Mouse (Mus musculus): ENCODE results near the gene Msi2. TPM values are rescaled to one million over a fixed set of nuclear protein-coding genes. Genes with fewer than 3 reads are reported as not detected.

Gene Msi2
- polyA plus RNA-seq, 1 experiment from 2014 or later: 21.3 TPM

- Histone ChIP-seq H3K9me3 (no peaks in the 10 kb centered on the region), H3K4me2 (replicated peaks) (no peak overlapping the region), H3K4me3 (no peak overlapping the region), H3K27me3 (0 out of 2 replicates have a peak, but pooled peaks cover 1% of the 10 kb centered on the region), H3K4me1 (peaks cover 88% of the 10 kb centered on the region), H3K36me3 (no peaks in the 10 kb centered on the region; the same call in 1 of the 2 replicates), H3K9ac (no peak overlapping the region), H3K27ac (no peak overlapping the region)
- ATAC-seq (ENCODE audit: low FRiP score, low read depth): no peak
- WGBS: 53% methylated on average over 7 of the region's 7 CpGs
These were observed 136.9 kb downstream of the Msi2 start for GRCm38 (mm10) chr11:88581375-88581774.

- Histone ChIP-seq H3K27ac (no peak overlapping the region), H3K4me1 (peaks cover 88% of the 10 kb centered on the region), H3K4me2 (replicated peaks) (no peak overlapping the region), H3K36me3 (no peaks in the 10 kb centered on the region; the same call in 1 of the 2 replicates), H3K4me3 (no peak overlapping the region), H3K9me3 (no peaks in the 10 kb centered on the region), H3K9ac (no peak overlapping the region), H3K27me3 (peaks cover 8% of the 10 kb centered on the region)
- WGBS: 65% methylated on average over 2 of the region's 2 CpGs
- ATAC-seq (ENCODE audit: low FRiP score, low read depth): no peak
These were observed 139.6 kb downstream of the Msi2 start for GRCm38 (mm10) chr11:88578700-88579099.

GRCm38 (mm10) chr11:88577076-88577475, 141.2 kb downstream of the Msi2 start:
- Histone ChIP-seq H3K27ac (no peak overlapping the region), H3K4me2 (replicated peaks) (no peak overlapping the region), H3K27me3 (peaks cover 14% of the 10 kb centered on the region), H3K4me1 (peaks cover 87% of the 10 kb centered on the region), H3K9me3 (no peaks in the 10 kb centered on the region), H3K4me3 (no peak overlapping the region), H3K36me3 (no peaks in the 10 kb centered on the region; the same call in 1 of the 2 replicates), H3K9ac (no peak overlapping the region)
- no peak for ATAC-seq (ENCODE audit: low FRiP score, low read depth)
- whole genome bisulfite sequencing: 69% methylated on average over 7 of the region's 7 CpGs

GRCm38 (mm10) chr11:88576233-88576998, 141.9 kb downstream of the Msi2 start:
- Histone ChIP-seq H3K4me3 (no peak overlapping the region), H3K4me1 (peaks cover 83% of the 10 kb centered on the region), H3K36me3 (no peaks in the 10 kb centered on the region; the same call in 1 of the 2 replicates), H3K27me3 (peaks cover 14% of the 10 kb centered on the region), H3K4me2 (replicated peaks) (no peak overlapping the region), H3K27ac (peak overlapping the region; percentile 10; the same call in 1 of the 2 replicates), H3K9me3 (no peaks in the 10 kb centered on the region), H3K9ac (no peak overlapping the region)
- 67% methylated on average over 7 of the region's 7 CpGs for WGBS
- no peak for ATAC-seq (ENCODE audit: low FRiP score, low read depth)

- H3K4me2 ChIP-seq (replicated peaks): no peak overlapping the region
- no peak overlapping the region for H3K4me3 ChIP-seq
- no peaks in the 10 kb centered on the region for H3K9me3 ChIP-seq
- no peak overlapping the region for H3K9ac ChIP-seq
- ATAC-seq (ENCODE audit: low FRiP score, low read depth): no peak
- no peaks in the 10 kb centered on the region; the same call in 1 of the 2 replicates for H3K36me3 ChIP-seq
- 77% methylated on average over 4 of the region's 4 CpGs for WGBS
- no peak overlapping the region for H3K27ac ChIP-seq
- peaks cover 82% of the 10 kb centered on the region for H3K4me1 ChIP-seq
- H3K27me3 ChIP-seq: peaks cover 22% of the 10 kb centered on the region
These were observed 143.5 kb downstream of the Msi2 start for GRCm38 (mm10) chr11:88574575-88575360.

- H3K4me3 ChIP-seq: no peak overlapping the region
- 54% methylated on average over 5 of the region's 5 CpGs for WGBS
- H3K9ac ChIP-seq: no peak overlapping the region
- peaks cover 70% of the 10 kb centered on the region for H3K4me1 ChIP-seq
- H3K27me3 ChIP-seq: peaks cover 29% of the 10 kb centered on the region
- no peaks in the 10 kb centered on the region for H3K36me3 ChIP-seq
- no peak overlapping the region for H3K4me2 ChIP-seq (replicated peaks)
- H3K27ac ChIP-seq: no peak overlapping the region
- no peak for ATAC-seq (ENCODE audit: low FRiP score, low read depth)
- H3K9me3 ChIP-seq: no peaks in the 10 kb centered on the region
These were observed 145.3 kb downstream of the Msi2 start for GRCm38 (mm10) chr11:88573013-88573412.

GRCm38 (mm10) chr11:88572461-88572860, 145.9 kb downstream of the Msi2 start:
- H3K36me3 ChIP-seq: no peaks in the 10 kb centered on the region
- H3K27me3 ChIP-seq: peaks cover 30% of the 10 kb centered on the region
- H3K27ac ChIP-seq: no peak overlapping the region
- H3K4me1 ChIP-seq: peaks cover 70% of the 10 kb centered on the region
- 26% methylated on average over 11 of the region's 11 CpGs for WGBS
- no peak overlapping the region for H3K4me3 ChIP-seq
- 0 out of 2 replicates have a peak, but pooled peaks have one; percentile 49 for ATAC-seq (ENCODE audit: low FRiP score, low read depth)
- H3K9me3 ChIP-seq: no peaks in the 10 kb centered on the region
- peak overlapping the region; percentile 25; the same call in 1 of the 2 replicates for H3K4me2 ChIP-seq (replicated peaks)
- no peak overlapping the region for H3K9ac ChIP-seq

GRCm38 (mm10) chr11:88570715-88571202, 147.6 kb downstream of the Msi2 start:
- Histone ChIP-seq H3K9me3 (no peaks in the 10 kb centered on the region), H3K27ac (no peak overlapping the region; the same call in 1 of the 2 replicates), H3K36me3 (no peaks in the 10 kb centered on the region), H3K9ac (no peak overlapping the region), H3K4me1 (peaks cover 70% of the 10 kb centered on the region), H3K4me3 (no peak overlapping the region), H3K27me3 (peaks cover 24% of the 10 kb centered on the region), H3K4me2 (replicated peaks) (no peak overlapping the region)
- ATAC-seq (ENCODE audit: low FRiP score, low read depth): peak; percentile 33; the same call in 1 of the 2 replicates
- 83% methylated on average over 6 of the region's 6 CpGs for WGBS

- H3K36me3 ChIP-seq: peaks cover 3% of the 10 kb centered on the region; the same call in 1 of the 2 replicates
- H3K4me3 ChIP-seq: no peak overlapping the region
- 53% methylated on average over 20 of the region's 20 CpGs for WGBS
- ATAC-seq (ENCODE audit: low FRiP score, low read depth): no peak; the same call in 1 of the 2 replicates
- H3K9me3 ChIP-seq: no peaks in the 10 kb centered on the region
- no peak overlapping the region for H3K4me2 ChIP-seq (replicated peaks)
- no peak overlapping the region for H3K9ac ChIP-seq
- H3K27ac ChIP-seq: no peak overlapping the region
- peaks cover 46% of the 10 kb centered on the region for H3K4me1 ChIP-seq
- peaks cover 21% of the 10 kb centered on the region for H3K27me3 ChIP-seq
These were observed 151.4 kb downstream of the Msi2 start for GRCm38 (mm10) chr11:88566613-88567606.

- no peaks in the 10 kb centered on the region for H3K9me3 ChIP-seq
- no peak overlapping the region for H3K4me3 ChIP-seq
- H3K27ac ChIP-seq: no peak overlapping the region
- peaks cover 3% of the 10 kb centered on the region; the same call in 1 of the 2 replicates for H3K36me3 ChIP-seq
- no peak overlapping the region for H3K9ac ChIP-seq
- peaks cover 55% of the 10 kb centered on the region for H3K4me1 ChIP-seq
- H3K27me3 ChIP-seq: peaks cover 18% of the 10 kb centered on the region
- ATAC-seq (ENCODE audit: low FRiP score, low read depth): no peak
- WGBS: 69% methylated on average over 7 of the region's 7 CpGs
- H3K4me2 ChIP-seq (replicated peaks): no peak overlapping the region
These were observed 153.5 kb downstream of the Msi2 start for GRCm38 (mm10) chr11:88564810-88565209.

- Histone ChIP-seq H3K4me1 (peaks cover 58% of the 10 kb centered on the region), H3K27ac (no peak overlapping the region), H3K27me3 (peaks cover 22% of the 10 kb centered on the region), H3K4me3 (no peak overlapping the region), H3K4me2 (replicated peaks) (no peak overlapping the region), H3K9me3 (no peaks in the 10 kb centered on the region), H3K36me3 (peaks cover 3% of the 10 kb centered on the region; the same call in 1 of the 2 replicates), H3K9ac (no peak overlapping the region)
- ATAC-seq (ENCODE audit: low FRiP score, low read depth): no peak
- 50% methylated on average over 5 of the region's 5 CpGs for WGBS
These were observed 153.9 kb downstream of the Msi2 start for GRCm38 (mm10) chr11:88564363-88564762.
